Mouse (Mus musculus) left cerebral cortex, postnatal 4 days (tissue): ENCODE measurements at regions not wholly inside any gene's neighbourhood (a gene's known extent, or its start where the extent isn't known, plus 50 kb on each side); places are given as distances from the start of the nearest gene placed in this dataset.
A peak's percentile ranks its signal among the peaks of the same experiment; 100 is the strongest.

Experiments used
- DNase-seq: peaks from one replicate; pipeline ENCODE4 v3.0.0-alpha.2; 2022
- intact Hi-C: fragments of 180-260 bp; cut with DNase I; formaldehyde crosslinking; loops from one replicate; pipeline ENCODE4 v1.15.1; 2025

DNA sequence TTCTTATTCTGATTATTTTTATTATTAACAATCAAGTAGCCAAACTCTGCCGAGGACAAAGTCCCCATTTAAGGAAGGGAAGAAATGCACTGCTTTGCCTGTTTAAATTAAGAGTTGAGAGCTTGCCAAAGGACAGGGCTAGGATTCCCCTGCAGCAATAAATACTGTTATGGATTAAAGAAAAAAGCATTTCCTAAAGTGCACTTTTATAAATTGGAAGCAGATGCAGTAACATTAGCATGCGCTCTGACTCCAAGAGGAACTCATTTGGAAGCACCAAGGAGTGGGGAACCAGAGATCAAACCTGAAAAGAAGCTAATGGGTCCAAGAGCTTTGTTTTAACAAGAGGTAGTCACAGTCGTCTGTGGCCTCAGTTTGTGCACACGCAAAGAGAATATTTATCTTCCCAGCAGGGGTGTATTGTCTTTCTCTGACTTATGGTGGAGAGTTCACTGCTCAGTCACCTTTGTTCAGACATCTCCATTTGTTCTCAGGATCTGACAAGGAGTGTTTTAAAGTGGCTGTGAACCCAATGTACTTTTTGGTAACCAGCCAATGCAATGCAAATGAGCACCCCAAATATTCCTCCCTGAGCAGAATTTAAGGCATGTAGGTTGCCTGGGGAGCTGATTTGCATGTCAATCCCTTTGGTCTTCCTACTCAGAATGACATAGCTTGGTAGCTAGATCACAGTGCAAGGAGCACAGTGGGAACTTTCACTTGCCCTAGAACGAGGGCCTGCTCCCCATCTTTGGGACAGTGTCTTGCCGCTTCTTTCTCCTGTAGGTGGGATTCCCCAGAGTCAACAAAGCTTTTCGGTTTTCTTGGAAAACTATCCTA is 119.1 kb upstream of the Nbea start:
- DNase-seq, result no peak
- intact Hi-C loops, result no loop called here

DNA sequence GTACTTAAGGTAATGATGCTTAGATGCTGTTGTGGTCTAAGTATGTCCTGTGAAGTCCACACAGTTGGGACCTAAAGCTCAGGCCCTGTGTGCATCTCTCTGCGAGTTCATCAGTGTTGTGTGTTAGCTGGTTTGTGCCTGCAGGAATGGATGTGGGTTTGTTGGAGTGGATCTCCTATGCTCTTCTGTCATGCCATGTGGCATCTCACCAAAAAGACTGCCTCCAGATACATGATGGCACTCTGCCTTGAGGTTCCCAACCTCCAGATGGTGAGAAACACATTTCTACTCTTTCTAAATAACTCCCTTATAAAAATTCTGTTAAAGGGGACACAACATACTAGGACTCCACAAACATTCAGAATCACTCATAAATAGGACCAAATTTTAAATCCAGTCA is 117.3 kb upstream of the Nbea start:
- intact Hi-C loops, result no loop called here
- peak; percentile 40 for DNase-seq

- intact Hi-C loops, result no loop called here
- DNase-seq, result peak; percentile 4
Observed at GRCm38 (mm10) chr3:56295578-56295977, 112.1 kb upstream of the Nbea start.

DNA sequence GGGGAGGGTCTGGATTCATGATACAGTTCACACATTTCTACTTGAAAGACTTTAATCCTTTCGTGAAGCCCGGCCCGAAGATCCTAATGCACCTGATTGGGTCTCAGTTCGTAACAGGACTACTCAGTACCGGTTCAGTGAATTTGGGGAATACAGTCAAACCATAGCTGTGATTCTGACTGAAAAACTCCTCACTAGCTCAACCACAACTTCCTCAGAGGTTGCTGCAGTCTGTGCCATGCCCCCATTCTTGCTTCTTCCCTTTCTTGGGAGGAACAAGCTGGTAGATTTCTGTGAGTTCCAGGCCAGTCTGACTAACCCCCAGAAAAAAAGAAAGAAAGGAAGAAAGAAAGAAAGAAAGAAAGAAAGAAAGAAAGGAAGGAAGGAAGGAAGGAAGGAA is 98.0 kb upstream of the Nbea start:
- intact Hi-C loops, result no loop called here
- DNase-seq, result no peak

DNA sequence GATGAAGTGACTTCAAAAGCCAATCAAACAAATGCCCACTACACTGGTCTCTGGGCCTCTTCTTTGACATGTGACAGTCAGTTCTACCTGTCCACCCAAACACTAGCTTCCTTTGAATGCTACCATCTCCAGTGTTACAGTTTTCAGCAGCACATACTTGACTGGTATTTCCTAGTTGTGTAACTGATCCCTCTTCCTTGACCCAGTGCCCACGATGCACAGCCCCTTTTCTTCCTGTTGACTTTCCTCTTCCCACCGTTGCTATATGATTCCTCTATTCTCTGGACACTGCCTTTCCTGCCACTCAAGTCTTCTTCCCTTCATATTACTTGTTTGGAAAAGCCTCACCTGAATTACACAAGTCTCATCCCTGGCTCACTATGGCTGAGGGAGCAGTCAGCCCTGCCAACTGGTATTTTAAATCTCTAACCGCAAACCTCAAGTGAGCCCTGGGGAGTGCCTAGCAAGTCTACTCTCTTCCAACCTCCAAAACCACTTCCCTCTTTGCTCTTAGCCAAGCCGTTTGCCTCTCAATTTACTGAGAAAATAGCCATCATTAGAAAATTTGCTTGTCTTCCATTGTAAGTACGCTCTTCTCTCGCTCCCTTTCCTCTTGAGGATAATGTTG is 96.9 kb upstream of the Nbea start:
- intact Hi-C loops, result no loop called here
- DNase-seq, result no peak

DNA sequence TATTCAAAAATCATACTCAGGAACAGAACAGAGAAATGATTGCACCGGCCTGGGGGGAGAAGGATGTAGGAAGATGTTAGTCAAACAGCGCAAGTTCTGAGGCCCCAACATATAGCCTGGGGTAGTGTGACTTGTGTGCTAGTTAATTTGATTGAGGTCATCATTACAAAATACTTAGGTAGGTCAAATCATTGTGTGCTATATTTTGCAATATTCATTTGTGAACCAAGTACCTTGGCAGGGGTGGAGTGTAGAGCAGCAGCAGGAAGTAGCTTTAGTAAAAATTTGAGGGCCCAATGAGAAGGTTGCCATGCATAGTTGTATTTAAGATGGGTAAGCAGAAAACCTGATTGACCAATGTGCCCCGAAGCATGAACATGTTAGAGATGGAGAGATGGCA is 89.1 kb upstream of the Nbea start:
- DNase-seq, result no peak
- intact Hi-C loops, result no loop called here

DNA sequence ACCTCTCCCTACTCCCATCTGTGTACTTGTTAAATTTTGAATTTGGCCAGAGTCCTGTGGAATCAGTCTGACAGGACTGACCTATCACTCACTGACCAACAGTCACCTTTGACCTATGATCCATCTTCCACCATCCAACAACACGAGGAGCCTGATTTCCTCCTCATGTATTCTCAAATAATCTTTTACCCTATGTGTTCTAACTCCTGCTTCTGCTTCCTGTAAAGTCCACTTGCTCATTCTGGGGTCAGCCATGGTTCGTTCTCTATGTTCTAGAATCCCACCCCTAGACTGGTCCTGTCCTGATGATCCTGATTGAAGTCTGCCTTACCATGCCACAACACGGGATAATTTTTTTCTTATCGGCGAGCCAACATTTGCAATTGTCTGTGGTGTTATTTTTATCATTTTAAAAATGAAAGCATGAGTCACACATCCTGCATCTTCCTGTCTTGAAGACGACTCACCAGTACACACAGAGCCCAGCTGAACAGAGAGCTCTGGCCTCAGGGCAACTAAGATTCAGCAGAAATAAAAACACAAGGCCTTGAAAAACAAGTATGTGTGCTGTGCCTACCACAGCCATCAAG is 86.8 kb upstream of the Nbea start:
- intact Hi-C loops, result no loop called here
- DNase-seq, result no peak

- intact Hi-C loops, result no loop called here
Observed at GRCm38 (mm10) chr3:56261800-56262561, 78.5 kb upstream of the Nbea start.

GRCm38 (mm10) chr3:56256271-56256670 is 72.8 kb upstream of the Nbea start:
- no peak for DNase-seq
- intact Hi-C loops, result no loop called here

More at GRCm38 (mm10) chr3:56261800-56262561, 78.5 kb upstream of the Nbea start:
- DNase-seq, result no peak

DNA sequence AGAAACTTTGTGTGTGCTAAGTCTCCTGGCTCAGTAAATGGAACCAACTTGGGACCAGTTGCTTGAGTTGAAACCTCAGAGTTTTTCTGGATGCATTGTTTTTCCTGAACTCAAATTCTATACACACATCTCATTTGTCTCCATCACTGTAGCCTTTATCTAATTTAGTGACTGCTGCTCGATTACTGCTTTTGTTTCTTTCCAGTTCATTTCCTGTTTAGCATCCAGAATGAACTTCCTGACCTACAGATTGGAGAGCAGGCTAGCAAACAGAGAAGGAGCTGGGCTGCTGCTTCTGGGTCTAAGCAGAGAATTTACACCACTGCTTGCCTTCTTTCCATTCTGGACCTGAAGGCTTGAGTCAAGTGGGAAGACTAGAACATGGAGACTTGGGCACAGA is 60.9 kb upstream of the Nbea start:
- DNase-seq, result no peak
- intact Hi-C loops, result no loop called here

- no peak for DNase-seq
- intact Hi-C loops, result no loop called here
Observed at GRCm38 (mm10) chr3:56238228-56238627, 54.7 kb upstream of the Nbea start.

DNA sequence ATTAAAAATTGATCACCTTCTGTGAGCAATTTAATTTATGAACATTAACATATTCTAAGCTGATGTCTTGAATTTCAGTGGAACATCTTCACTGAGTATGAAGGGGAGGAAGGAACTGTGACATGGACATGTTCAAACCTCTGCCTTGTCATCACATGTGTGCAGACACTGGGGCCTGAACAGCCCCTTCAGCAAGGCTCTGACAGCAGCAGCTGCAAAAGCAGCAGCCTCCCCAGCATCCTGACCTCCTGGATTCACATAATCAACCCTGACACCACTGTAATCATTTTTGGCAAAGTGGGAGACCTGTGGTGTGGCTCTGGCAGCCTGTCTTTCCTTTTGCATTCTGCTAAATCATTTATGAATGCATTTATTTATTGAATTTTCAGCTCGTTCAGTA is 52.7 kb upstream of the Nbea start:
- intact Hi-C loops, result no loop called here
- DNase-seq, result no peak
